Mouse (Mus musculus) CH12F3 (cell line): ENCODE measurements around the gene Zmat5.

Experiments used
- in situ Hi-C: fragments of 300-500 bp; cut with MboI; formaldehyde crosslinking; loops from 2 replicates; pipeline ENCODE4 v1.14.3; 2020; ENCODE audit warnings: low sequenced_read_pairs

Gene Zmat5

DNA sequence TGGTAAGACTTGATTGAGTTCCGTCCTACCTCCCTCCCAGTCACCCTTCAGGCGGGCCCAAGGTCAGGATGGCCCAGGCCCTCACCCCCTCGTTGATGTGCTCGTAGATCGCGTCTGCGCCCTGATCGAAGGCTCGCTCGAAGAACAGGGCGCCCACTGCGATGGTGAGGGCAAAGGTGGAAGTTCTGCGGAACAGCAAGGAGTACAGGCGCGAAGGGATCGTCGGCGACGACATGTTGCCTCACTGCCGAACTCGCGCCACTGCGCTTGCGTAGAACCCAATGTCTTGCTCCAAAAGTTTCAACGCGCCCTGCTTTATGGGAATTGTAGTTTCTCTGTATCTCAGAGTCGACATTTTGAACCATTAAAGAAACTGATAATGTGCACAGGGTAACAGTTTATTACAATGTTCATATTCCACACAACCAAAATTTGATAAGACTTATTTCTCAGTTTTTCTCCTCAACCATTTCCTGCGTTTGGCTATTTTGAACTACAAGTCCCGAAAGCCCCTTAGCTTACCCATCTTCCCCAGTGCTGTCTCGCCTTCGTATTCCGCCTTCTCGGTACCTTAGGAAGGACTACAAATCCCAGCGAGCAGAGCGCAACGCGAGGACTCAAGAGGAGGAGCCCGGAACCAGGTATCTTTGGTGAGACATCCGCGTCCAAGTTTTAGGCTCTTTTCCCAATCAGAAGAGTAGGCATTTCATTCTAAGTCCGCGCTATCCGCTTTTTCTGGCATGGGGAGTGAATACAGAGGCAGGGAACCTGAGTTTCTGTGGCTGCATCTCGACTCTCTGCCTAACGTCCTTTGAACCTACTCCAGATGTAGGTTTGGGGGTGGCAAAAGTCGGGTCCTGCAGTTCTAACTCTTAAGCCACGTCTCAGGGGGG is at the start of gene Zmat5, which contains the start of gene Uqcr10:
Gene Zmat5, plus strand, starts transcription at position 607 of the 893 bp plus-strand sequence.
Gene Uqcr10, minus strand, starts transcription at position 271 of the 893 bp plus-strand sequence.
- in situ Hi-C loops: no loop called here

DNA sequence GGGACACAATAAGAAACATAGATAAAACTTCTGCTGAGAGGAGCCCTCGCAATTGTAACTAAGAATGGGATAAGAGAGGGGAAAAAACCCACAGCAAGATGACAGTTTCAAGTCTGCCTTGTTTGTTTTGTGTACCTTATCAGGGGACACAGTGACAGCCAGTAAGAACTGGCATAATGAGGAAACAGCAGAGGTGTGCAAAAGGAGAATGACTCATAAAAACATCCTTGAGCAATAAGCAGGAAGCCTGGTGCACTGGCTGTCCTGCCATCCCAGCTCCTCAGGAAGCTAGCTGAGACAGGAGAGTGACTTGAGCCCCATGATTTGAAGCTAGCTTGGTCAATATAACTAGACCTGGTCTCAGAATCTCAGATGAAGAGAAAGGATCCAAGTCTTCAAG is 44.7 kb upstream of the Zmat5 start:
- in situ Hi-C loops: no loop called here

DNA sequence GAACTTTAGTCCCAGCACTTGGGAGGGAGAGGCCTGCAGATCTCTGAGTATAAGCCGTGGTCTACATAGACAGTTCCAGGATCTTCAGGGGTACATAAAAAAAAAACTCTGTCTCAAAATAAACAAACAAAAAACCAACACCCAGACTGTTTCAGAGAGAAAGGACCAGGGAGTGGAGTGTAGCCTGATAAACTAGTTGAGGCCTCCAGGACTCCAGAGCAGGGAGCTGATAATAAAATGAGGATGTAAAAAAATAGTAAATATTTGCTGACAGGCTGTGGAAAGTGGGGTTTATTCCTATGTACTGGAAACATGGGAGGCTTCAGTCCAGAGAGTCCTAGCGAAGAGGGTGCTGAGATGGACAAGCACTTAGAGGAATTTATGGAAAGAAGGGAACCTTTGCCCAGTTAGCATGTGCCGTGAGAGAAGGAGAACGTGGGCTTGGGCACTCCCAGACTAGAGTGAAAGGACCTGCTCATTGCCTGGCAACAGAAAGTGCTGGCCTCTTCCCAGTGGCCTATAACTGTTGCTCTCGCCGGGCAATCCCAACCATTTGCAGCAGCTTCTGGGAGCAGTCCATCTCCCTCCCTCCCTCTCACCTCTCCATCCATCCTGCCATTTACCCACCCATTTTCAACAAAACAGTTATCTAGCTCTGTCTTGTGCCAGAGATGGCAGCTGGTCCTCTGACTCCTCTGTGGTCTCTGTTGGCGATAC is 44.0 kb upstream of the Zmat5 start:
- in situ Hi-C loops: no loop called here

DNA sequence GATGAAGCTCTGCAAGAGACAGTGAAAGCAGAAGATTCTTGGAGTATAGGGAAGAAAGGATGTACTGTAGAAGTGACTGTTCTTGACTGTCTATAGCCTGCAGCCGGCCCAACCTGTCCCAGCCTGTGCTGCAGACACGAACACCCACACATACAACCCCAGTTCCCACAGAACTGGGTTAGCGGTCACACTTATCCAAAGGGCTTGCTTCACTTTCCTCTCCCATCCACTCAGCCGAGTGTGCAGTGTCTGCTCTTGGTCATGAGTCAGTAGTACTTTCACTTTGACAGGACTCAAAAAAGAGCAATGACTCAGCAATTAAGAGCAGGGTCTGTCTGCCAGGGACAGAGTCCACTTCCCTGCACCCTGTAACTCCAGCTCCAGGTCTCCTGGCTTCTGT is 43.2 kb upstream of the Zmat5 start:
- in situ Hi-C loops: no loop called here

DNA sequence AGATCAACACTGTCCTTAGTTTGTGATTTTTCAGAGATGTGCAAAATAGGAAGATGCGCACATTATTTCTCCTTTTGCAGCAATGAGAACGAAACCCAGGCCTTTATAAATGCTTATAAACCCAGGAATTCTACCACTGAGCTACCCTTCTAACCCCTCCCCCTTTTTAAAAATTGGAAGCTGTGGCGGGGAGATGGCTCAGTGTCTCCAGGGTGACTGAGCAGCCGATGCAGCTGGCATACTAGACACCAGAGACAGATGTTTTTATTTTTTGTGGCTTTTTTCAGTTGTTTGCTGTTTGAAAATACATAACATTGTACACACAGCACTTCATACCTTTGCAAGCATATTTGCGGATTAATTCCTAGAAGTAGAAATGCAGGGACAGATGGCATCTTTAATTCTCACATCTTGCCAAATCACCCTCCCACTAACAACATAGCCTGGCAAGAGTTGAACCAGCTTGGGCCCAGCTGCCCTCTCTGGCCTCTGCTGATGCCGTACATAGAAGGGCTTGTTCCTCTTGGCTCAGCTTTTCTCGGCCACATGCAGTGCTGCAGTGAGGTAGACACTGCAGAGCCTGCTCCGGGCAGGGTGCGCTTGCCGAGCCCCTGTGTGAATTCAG is 42.5 kb upstream of the Zmat5 start:
- in situ Hi-C loops: no loop called here

DNA sequence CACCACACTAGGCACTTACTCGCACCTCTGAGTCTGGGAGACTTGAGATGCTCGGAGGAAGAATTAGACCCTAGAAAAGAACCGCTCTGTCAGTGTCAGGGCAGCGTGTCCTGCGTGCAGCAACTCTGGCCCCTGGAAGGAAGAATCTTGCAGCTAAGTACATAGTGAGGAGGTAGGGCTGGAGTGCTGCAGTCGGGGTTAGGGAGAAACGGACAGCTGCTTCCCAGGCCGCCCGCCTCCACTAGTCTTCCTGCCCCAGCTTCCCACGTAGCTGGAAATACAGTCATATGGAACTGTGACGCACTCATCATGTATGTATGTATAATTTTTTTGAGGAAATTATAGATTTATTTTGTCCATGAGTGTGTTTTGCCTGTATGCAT is 42.0 kb upstream of the Zmat5 start:
- in situ Hi-C loops: no loop called here

DNA sequence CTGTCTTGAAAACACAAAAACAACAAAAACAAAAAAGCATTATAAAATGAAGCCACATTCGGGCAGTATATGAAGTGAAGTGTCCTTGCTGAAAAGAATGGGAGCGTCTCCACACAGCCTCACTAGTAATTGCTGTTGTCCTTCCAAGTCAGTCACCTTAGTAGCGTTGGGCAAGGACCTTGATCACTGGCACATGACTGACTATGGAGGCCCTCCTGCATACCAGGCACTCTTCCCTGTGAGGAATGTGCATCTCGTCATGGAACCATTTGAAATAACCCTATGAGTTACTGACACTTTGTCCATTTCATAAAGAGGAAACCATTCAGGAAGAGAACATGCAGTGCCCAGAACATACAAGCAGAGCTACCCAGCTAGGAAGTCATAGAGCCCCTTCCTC is 32.7 kb upstream of the Zmat5 start:
- in situ Hi-C loops: no loop called here

DNA sequence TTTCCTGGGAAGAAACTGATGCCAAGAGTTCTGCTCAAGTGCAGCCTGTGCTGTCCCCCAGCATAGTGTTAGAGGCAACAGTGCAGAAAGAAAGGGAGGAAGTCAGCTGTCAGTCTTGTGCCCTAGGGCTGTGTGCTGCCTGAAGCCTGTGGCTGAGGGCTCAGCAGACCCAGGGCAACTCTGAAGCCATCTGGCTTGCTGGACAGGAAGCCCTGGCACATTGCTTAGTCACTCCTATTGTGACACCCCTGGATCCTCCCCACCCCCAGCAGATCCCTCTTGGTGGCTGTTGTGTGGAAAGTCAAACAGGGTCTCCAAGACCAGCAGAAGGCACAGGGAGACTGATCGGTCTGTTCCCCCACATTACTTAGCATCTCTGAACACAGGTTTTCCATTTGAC is 29.9 kb upstream of the Zmat5 start:
- in situ Hi-C loops: no loop called here

DNA sequence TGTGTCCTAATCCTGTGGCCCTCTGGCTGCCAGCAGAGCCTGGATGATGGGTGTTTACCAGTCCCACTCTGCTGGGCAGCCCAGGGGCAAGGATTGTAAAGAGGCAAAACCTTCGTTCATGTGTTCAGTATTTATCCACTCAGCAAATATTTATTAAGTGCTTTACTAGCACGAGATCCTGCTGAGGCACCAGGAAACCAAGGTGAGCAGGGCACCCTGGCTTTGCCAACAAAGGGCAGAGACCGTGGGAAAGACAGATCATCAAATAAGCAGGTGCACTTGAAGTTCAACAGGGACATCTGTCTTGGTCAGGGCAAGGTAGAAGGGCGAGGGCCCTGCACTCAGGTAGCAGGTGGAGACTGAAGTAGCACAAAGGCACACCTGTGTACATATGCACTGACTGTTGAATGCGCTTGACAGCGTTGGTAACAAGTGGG is 29.3 kb upstream of the Zmat5 start:
- in situ Hi-C loops: no loop called here

DNA sequence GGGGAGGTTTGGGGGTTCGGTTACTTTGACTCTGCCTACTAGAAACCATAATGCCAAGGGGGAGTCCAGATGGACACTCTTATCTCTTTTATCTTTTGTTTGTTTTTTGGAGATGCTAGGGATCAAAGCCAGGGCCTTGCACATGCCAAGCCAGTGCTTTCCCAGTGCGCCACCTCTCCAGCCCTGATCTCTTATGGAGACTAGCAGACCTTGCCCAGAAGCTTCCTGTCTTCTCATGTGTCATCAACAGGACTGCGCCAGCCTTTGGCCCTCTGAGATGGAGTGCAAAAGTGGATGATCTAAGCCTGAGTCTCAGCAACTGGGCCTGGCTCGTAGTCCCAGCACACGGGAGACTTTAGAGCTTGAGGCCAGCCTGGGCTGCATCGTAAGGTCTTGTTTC is 28.8 kb upstream of the Zmat5 start:
- in situ Hi-C loops: no loop called here

DNA sequence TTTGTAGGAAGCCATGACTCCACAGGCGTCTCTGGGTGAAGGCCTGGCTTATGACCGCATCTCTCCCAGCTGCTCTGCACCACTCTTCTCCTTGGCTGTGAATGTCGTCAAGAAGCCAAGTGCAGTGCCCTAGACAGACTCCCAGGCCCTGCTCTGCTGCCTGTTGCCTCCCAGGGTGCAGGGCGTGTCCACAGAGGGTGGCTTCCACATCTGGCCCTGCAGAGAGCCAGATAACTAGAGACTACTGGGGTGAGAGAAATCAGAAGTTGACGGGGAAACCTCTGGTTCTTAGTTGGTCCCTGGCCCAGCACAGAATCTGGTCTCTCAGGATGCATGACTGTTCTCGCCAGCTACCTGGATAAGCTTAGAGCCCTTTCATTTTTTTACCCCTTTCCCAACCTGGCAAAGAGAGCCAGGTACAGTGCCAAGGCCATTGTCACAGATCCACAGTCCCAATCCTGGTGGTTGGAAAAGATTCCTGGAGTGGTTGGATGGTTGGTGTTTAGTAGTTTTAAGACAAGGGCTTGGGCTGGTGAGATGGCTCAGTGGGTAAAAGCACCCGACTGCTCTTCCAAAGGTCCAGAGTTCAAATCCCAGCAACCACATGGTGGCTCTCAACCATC is 27.1 kb upstream of the Zmat5 start:
- in situ Hi-C loops: no loop called here

DNA sequence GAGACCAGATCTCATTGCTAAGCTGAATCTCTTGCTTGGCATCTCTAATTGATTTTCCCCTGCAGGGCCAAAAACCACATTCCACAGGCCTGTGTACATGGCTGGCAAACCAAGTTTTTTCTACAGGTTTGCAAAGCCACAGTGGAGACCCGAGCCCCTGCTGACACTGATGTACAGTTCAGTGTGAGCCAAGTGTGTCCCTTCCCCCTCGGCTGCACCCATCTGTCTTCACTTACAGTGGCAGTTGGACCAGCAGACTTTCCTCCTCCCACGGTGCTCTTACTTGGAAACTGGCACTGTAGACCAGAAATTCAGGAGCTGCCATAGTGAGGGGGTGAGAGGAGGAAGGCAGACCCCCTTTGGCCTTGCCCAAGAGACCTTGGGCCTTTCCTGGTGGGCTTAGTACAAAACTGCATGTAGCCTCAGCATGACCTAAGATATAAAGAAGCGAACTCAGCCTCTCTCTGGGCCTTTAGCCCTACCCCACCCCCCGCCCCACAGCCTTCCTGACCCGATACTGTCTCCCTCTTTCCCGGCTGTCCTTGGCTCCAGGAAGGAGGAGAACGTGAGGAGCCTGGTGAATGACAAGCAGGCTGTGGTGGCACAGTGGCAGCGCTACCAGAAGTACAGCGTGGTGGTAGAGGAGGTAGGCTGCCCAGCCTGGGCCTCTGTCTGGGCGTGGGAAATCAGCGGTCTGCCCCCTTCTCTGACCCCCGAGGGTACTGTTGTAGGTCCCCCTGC is 25.6 kb upstream of the Zmat5 start:
- in situ Hi-C loops: no loop called here

DNA sequence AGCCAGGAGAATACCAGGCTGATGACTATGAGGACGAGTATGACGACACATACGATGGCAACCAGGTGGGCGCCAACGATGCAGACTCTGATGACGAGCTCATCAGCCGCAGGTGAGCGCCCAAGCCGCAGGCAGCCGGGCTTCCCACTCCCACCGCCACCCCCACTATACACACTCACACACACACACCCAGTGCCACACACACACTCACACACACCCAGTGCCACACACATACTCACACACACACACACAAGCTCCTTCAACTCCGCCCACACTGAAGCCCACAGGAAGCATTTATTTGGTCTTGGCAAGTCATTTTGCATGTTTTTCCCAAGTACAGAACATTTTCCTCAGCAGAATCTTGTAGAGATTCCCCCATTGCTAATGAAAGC is 25.0 kb upstream of the Zmat5 start:
- in situ Hi-C loops: no loop called here

DNA sequence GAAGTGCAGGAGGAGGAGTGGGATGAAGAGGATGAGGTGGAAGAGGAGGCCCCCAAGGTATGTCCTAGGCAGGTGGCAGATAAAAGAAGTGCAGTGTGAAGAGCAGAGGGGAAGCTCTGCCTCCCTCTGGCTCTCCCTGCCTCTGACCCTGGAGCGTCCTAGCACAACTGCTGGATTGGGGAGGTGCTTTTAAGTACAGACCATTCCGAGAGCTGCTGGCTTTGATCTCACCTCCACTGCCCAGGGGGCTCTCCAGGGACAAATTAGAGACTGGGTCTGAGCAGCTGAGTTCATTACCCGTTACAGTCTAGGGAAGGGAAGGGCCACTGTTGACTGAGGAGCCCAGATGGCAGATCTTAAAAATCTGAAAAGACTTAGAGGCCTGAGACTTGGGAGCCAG is 24.4 kb upstream of the Zmat5 start:
- in situ Hi-C loops: no loop called here

DNA sequence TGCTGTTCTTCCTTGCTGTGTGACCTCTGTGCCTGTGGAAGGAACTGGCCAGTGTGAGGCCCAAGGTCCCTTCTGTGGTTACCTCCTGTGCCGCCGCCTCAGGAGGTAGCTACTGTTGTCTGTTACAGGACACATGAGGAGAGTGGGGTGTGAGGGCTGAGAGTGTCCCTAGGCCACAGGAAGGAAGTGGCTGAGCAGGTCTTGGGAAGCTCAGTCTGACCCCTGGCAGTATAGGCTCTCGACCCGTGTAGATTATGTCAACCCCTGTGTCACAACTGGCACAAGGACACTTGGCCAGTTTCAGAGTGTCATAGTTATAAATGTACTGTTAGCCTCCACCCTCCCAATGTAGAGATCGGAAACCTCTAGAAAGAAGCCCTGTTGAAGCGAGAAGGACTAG is 21.0 kb upstream of the Zmat5 start:
- in situ Hi-C loops: no loop called here

DNA sequence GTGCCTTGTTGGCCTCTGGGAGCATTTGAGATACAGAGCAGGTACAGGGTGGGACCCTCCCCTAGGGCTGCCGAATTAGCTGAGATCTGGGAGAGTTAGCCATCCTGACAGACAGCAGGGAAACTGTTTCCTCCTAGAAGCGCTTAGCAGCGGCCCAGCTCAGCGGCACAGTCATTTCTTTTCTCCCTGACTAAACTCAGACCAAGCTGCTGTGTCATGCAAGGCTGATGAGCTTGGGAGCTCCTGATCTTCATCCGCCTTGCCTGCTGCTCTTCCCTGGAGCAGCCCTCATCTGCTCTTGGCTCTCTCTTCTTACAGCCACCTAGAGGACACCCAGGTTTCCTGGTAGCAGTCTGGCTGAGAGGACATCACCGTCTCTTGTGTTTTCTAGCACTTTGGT is 20.3 kb upstream of the Zmat5 start:
- in situ Hi-C loops: no loop called here

DNA sequence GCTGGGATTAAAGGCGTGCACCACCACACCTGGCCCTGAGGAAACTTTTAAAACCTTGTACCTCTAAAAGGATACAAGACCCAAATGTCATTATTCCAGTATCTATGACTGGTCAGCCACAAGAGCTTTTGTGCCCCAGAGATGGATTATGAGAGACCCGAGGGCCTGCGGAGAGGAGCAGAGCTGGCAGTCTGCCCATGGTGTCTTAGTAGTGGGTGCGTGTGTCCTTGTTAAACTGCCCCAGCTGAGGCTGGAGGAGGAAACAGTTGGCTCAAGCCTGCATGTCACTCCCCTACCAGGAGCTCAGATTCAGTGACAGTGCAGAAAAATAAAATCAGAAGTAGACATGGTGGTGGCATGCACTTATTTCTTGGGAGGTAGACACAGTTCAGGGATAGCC is 19.4 kb upstream of the Zmat5 start:
- in situ Hi-C loops: no loop called here

DNA sequence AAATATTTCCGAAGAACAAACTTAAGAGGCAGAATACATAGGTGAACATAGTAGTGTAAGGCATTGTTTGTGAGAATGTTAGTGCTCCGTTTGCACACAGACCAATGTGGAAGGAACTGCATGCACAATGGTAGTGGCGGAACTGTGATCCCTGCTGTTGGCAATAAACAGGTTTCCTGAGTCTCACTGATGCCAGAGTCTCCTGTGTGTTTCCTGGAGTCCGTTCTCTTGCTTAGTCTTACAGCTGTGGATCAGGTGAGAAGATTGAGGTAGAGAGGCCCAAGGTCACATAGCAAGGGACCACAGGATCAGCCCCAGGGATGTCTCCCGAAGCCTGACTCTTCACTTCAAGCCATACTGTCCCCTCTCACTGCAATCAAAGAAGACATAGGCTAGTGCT is 19.0 kb upstream of the Zmat5 start:
- in situ Hi-C loops: no loop called here

DNA sequence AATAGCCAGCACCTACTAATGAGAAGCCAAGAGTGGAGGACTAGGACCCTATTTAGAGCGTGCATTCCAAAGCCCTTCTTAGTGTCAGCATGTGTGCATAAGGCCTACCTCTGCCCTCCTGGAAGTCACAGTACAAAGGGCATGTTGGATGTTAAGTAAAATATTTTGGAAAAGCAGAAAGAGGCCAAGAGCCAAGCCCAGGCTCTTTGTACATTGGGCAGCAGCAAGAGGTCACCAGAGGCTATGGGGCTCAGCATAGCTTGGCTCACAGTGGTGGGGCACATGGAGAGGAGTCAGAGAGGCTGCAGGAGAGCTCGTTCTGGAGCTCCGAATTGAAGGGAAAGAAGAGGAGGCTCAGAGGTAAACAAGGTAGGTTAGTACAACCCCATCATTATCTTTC is 17.5 kb upstream of the Zmat5 start:
- in situ Hi-C loops: no loop called here

DNA sequence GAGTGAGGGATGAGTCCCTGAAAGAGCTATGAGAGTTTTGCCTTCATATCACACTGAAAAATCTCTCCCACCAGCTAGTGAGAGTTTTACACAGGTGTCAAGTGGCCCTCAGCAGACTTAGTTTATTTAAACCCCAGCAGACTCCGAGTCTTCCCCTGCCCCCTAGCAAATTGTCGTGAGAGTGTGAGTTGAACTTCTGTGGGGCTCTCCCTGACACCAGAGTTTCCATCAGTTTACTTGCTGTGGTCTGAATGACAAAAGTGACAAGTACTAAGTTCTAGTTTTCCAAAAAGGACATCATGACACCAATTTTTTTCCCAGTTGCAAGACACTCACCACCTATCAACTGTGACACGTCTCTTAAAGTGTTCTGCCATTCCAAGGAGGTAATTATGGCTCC is 16.6 kb upstream of the Zmat5 start:
- in situ Hi-C loops: no loop called here
